Mouse (Mus musculus) bone marrow, adult 2 months (tissue): ENCODE data around the gene Rtn2. TPM values are rescaled to one million over a fixed set of nuclear protein-coding genes. Genes with fewer than 3 reads are reported as not detected.

Experiments used
- H3K27ac ChIP-seq: fragments of 200-500 bp; 2 replicates; pipeline ENCODE4 v1.5.1; 2012; ENCODE audit warnings: low read depth, mild to moderate bottlenecking, control low read depth, inconsistent platforms, low read length; ENCODE audit not compliant: control insufficient read depth, poor library complexity, insufficient read depth
- H3K4me1 ChIP-seq: fragments of 200-500 bp; 2 replicates; pipeline ENCODE4 v1.6.1; 2011; ENCODE audit warnings: low read length; ENCODE audit not compliant: control insufficient read depth, insufficient read depth
- H3K4me3 ChIP-seq: fragments of 200-500 bp; replicated peaks from 2 replicates; pipeline ENCODE3; 2011; ENCODE audit warnings: mild to moderate bottlenecking, low read depth, low read length, control low read depth; ENCODE audit not compliant: control insufficient read depth
- CTCF ChIP-seq: fragments of 200-500 bp; IDR thresholded peaks from 2 replicates; pipeline ENCODE4 v1.5.1; 2011; ENCODE audit warnings: low read length, control low read depth; ENCODE audit not compliant: control insufficient read depth, insufficient read depth
- POLR2A ChIP-seq: fragments of 200-500 bp; IDR thresholded peaks from 2 replicates; pipeline ENCODE4 v1.6.1; 2011; ENCODE audit warnings: low read depth, mild to moderate bottlenecking, control low read depth, low read length, borderline replicate concordance; ENCODE audit not compliant: control insufficient read depth
- WGBS: fragments of 180-500 bp; shearing (Covaris S2); methylation state at CpG from one replicate; pipeline ENCODE4 v1.1.7; 2018; 5-methylcytosine and 5-hydroxymethylcytosine counted together
- polyA plus RNA-seq: library from polyadenylated mRNA; stranded (reverse); fragments of >200 nt; gene quantifications from 2 replicates; pipeline ENCODE4 v1.2.4, GENCODE M21; 2011; ENCODE audit warnings: low replicate concordance; ENCODE audit not compliant: missing spikeins, insufficient read depth, insufficient read length

The Rtn2 gene
- polyA plus RNA-seq, 1 experiment: 2.3 TPM

DNA sequence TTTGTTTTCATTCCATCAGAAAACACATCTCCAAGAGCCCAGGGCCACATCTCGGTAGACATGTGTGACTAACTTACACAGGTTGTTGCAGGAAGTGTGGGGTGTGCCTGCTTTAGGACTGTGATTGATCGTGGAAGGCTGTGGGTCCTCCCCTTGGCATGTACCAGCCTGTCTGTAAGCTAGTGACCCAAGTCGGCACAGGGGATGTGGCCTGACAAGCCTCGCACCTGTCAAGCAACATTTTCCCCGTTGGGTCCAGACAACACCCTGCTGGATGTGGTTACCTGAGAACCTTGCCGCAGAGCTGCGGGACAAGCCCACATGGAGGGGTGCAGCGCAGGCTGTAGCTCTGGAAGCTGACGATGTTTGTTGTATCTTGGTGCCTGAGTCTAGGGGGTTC, 40.1 kb downstream of the Rtn2 start:
- 61% methylated on average over 9 of the region's 9 CpGs for WGBS
- H3K4me1 ChIP-seq: peaks cover 12% of the 10 kb centered on the region
- TF ChIP-seq CTCF (no peak), POLR2A (no peak)

GRCm38 (mm10) chr7:19324221-19324620, 41.8 kb downstream of the Rtn2 start:
- peaks cover 4% of the 10 kb centered on the region for H3K4me1 ChIP-seq
- H3K4me3 ChIP-seq: no peak overlapping the region
- WGBS: 87% methylated on average over 11 of the region's 11 CpGs
- no peak overlapping the region for H3K27ac ChIP-seq
- TF ChIP-seq CTCF (no peak), POLR2A (no peak)

More for the DNA sequence above, 40.1 kb downstream of the Rtn2 start:
- Histone ChIP-seq H3K4me3 (no peak overlapping the region), H3K27ac (no peak overlapping the region)

- no peak overlapping the region for H3K27ac ChIP-seq
- H3K4me3 ChIP-seq: no peak overlapping the region
- H3K4me1 ChIP-seq: no peaks in the 10 kb centered on the region; the same call in 1 of the 2 replicates
- WGBS: 46% methylated on average over 21 of the region's 21 CpGs
- no peak for TF ChIP-seq CTCF
- no peak for TF ChIP-seq POLR2A
Measured at GRCm38 (mm10) chr7:19325262-19326199, 43.1 kb downstream of the Rtn2 start.

DNA sequence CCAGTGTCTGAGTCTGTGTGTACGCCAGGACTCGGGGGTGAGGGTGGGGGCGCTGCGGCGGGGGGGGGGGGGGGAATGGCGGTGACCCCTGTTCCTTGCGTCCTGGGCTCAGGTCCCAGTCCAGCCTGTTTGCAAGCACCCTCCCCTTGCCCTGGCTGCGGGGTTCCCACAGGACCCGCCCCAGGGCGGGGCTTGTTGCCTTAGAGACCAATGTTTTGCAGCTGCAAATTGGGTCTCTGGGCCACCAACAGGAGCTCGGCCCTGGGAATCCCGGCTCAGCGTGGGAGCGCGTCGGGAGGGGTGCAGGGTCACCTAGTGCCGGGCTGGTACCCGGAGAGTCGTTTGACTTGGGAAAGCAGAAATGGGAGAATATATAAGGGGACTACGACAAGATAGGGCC, 43.9 kb downstream of the Rtn2 start:
- H3K27ac ChIP-seq: no peak overlapping the region
- TF ChIP-seq POLR2A: no peak
- no peak for TF ChIP-seq CTCF
- 2% methylated on average over 20 of the region's 20 CpGs for WGBS
- H3K4me3 ChIP-seq: no peak overlapping the region
- H3K4me1 ChIP-seq: no peaks in the 10 kb centered on the region; the same call in 1 of the 2 replicates

- 4% methylated on average over 22 of the region's 22 CpGs for WGBS
- Histone ChIP-seq H3K27ac (no peak overlapping the region), H3K4me3 (no peak overlapping the region), H3K4me1 (peaks cover 1% of the 10 kb centered on the region)
- TF ChIP-seq POLR2A (no peak), CTCF (no peak)
Measured at GRCm38 (mm10) chr7:19327128-19327527, 44.7 kb downstream of the Rtn2 start.

- WGBS: 74% methylated on average over 5 of the region's 5 CpGs
- no peak overlapping the region for H3K4me3 ChIP-seq
- TF ChIP-seq POLR2A: no peak
- no peak for TF ChIP-seq CTCF
- no peak overlapping the region for H3K27ac ChIP-seq
- H3K4me1 ChIP-seq: peaks cover 1% of the 10 kb centered on the region
Measured at GRCm38 (mm10) chr7:19327782-19328181, 45.4 kb downstream of the Rtn2 start.

DNA sequence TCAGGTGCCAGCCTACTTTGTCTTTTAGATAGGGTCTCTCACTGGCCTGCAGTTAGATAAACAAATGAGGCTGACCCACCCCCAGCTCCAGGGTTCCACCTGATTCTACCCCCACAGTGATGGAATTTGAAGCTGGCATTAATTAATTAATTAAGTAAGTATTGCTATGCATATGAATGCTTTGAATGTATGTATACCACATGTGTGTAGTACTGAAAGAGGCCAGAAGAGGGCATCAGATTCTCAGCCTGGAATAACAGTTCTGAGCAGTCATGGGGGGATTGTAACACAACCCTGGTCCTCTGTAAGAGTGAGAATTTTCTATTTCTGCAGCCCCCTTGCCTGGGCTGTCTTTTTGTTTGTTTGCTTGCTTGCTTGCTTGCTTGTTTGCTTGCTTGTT, 46.0 kb downstream of the Rtn2 start:
- H3K27ac ChIP-seq: no peak overlapping the region
- H3K4me3 ChIP-seq: no peak overlapping the region
- TF ChIP-seq POLR2A: no peak
- TF ChIP-seq CTCF: no peak
- H3K4me1 ChIP-seq: peaks cover 3% of the 10 kb centered on the region

GRCm38 (mm10) chr7:19331910-19332309, 49.5 kb downstream of the Rtn2 start:
- Histone ChIP-seq H3K4me3 (no peak overlapping the region), H3K4me1 (peaks cover 6% of the 10 kb centered on the region), H3K27ac (no peak overlapping the region)
- 59% methylated on average over 2 of the region's 2 CpGs for WGBS
- TF ChIP-seq POLR2A (no peak), CTCF (no peak)
